Mouse (Mus musculus): ENCODE measurements around the gene Rars.

- TF ChIP-seq POLR2A (IDR thresholded peaks at IDR 0.05; ENCODE audit: low read depth, low read length) (no peak), MAFK (IDR thresholded peaks at IDR 0.05; ENCODE audit: insufficient replicate concordance, low read length) (no peak), MXI1 (IDR thresholded peaks at IDR 0.05; ENCODE audit: low read depth, low read length) (no peak)
These were observed 67.5 kb downstream of the Rars start for GRCm38 (mm10) chr11:35766845-35767244.
